Mouse (Mus musculus) MEL (cell line): ENCODE measurements around the gene Farp1.

Experiments
- CHD2 ChIP-seq: IDR thresholded peaks from 2 replicates; pipeline ENCODE4 v1.6.1; 2011; ENCODE audit warnings: low read length, improper control_type of control experiment
- CTCF ChIP-seq, 3 experiments: IDR thresholded peaks in 2 of 3; conservative IDR thresholded peaks in 1 of 3; 2 replicates each; pipeline ENCODE4 v1.5.1; 2011 to 2012; ENCODE audit warnings: low read length in 3 of 3, low read depth in 2 of 3, mild to moderate bottlenecking in 2 of 3, improper control_type of control experiment in 1 of 3, inconsistent platforms in 1 of 3, mixed read lengths in 1 of 3, moderate library complexity in 1 of 3; ENCODE audit not compliant: control insufficient read depth in 1 of 3, insufficient read depth in 1 of 3, poor library complexity in 1 of 3, severe bottlenecking in 1 of 3
- JUND ChIP-seq: IDR thresholded peaks from 2 replicates; pipeline ENCODE4 v1.6.1; 2011; ENCODE audit warnings: low read depth, mild to moderate bottlenecking, improper control_type of control experiment, low read length
- NELFE ChIP-seq: IDR thresholded peaks from 2 replicates; pipeline ENCODE4 v1.6.1; 2011; ENCODE audit warnings: low read depth, low read length, improper control_type of control experiment
- POLR2A ChIP-seq, 2 experiments: IDR thresholded peaks; 2 replicates each; pipeline ENCODE4 v1.6.1; 2011 to 2012; ENCODE audit warnings: low read length in 2 of 2, mild to moderate bottlenecking in 2 of 2, control low read depth in 1 of 2, improper control_type of control experiment in 1 of 2, low read depth in 1 of 2, moderate library complexity in 1 of 2; ENCODE audit not compliant: control insufficient read depth in 1 of 2, insufficient read depth in 1 of 2, poor library complexity in 1 of 2
- POLR2AphosphoS2 ChIP-seq: IDR thresholded peaks from 2 replicates; pipeline ENCODE4 v1.6.1; 2011; ENCODE audit warnings: low read length, improper control_type of control experiment
- TCF12 ChIP-seq: IDR thresholded peaks from 2 replicates; pipeline ENCODE4 v1.6.1; 2014; ENCODE audit warnings: low read depth, mild to moderate bottlenecking, inconsistent platforms, low read length, improper control_type of control experiment, moderate library complexity

GRCm38 (mm10) chr14:121100829-121101228 is 65.8 kb downstream of the Farp1 start:
- no peak for TF ChIP-seq CHD2
- no peak for TF ChIP-seq CTCF (IDR thresholded peaks at IDR 0.05 in 2 of 3, conservative IDR thresholded peaks at IDR 0.05 in 1 of 3; ENCODE audit: control insufficient read depth in 1 of 3, insufficient read depth in 1 of 3, low read depth in 2 of 3, low read length in 3 of 3, poor library complexity in 1 of 3, severe bottlenecking in 1 of 3)
- TF ChIP-seq POLR2A (IDR thresholded peaks at IDR 0.05; ENCODE audit: control insufficient read depth in 1 of 2, insufficient read depth in 1 of 2, low read depth in 1 of 2, low read length in 2 of 2, poor library complexity in 1 of 2): no peak
- TF ChIP-seq TCF12: no peak
- TF ChIP-seq POLR2AphosphoS2: no peak
- TF ChIP-seq JUND: no peak
- no peak for TF ChIP-seq NELFE
